Mouse (Mus musculus): ENCODE measurements around the gene Cacnb1.

The Cacnb1 gene

GRCm38 (mm10) chr11:97953939-97954275, 68.9 kb downstream of the Cacnb1 start:
- H3K36me3 ChIP-seq (ENCODE audit: control insufficient read depth, insufficient read depth, low read length, poor library complexity, severe bottlenecking) = no peaks in the 10 kb centered on the region
- DNase-seq (ENCODE audit: low read depth, low spot score) = no peak

GRCm38 (mm10) chr11:97953179-97953938, 69.5 kb downstream of the Cacnb1 start:
- no peaks in the 10 kb centered on the region for H3K27me3 ChIP-seq (ENCODE audit: control insufficient read depth, insufficient read depth, low read length, poor library complexity, severe bottlenecking)
- no peak for DNase-seq (ENCODE audit: low read depth, low spot score)

More at GRCm38 (mm10) chr11:97953939-97954275, 68.9 kb downstream of the Cacnb1 start:
- H3K27me3 ChIP-seq (ENCODE audit: control insufficient read depth, insufficient read depth, low read length, poor library complexity, severe bottlenecking) = no peaks in the 10 kb centered on the region

DNA sequence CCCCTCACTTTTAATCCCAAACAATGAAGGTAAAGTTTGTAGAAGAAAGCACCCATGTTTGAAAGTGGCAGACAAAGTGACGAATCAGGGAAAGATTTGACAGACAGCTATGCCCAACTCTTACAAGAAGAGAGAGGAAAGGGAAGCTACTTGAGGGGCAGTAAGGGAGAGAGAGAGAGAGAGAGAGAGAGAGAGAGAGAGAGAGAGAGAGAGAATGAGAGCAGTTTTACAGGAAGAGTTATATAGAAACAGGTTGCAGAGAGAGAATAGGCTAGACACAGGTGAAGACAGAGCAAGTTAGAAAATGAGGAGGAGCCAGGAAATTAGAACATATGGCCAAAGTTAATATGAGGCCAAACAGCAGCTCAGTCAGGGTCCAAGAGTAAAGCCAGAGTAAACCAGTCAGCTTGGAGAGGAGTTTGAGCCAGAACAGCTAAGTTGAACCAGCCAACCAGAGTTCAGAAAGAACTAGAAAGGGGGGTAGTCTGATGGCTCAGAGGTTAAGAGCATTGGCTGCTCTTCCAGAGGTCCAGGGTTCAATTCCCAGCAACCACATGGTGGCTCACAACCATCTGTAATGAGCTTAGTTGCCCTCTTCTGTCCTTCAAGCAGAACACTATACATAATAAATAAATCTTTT, 70.3 kb downstream of the Cacnb1 start:
- Histone ChIP-seq H3K27me3 (ENCODE audit: control insufficient read depth, insufficient read depth, low read length, poor library complexity, severe bottlenecking) (no peaks in the 10 kb centered on the region), H3K36me3 (ENCODE audit: control insufficient read depth, insufficient read depth, low read length, poor library complexity, severe bottlenecking) (no peaks in the 10 kb centered on the region)
- no peak for DNase-seq (ENCODE audit: low read depth, low spot score)

More at GRCm38 (mm10) chr11:97953179-97953938, 69.5 kb downstream of the Cacnb1 start:
- H3K36me3 ChIP-seq (ENCODE audit: control insufficient read depth, insufficient read depth, low read length, poor library complexity, severe bottlenecking) = no peaks in the 10 kb centered on the region
